Mouse (Mus musculus) MEL (cell line): ENCODE results near the gene Slc35b1. TPM values are rescaled to one million over a fixed set of nuclear protein-coding genes. Genes with fewer than 3 reads are reported as not detected.

Experiments used
- DNase-seq: peaks from one replicate; pipeline ENCODE4 v3.0.0; 2011; ENCODE audit warnings: low read depth, low spot score
- H3K27ac ChIP-seq: 2 replicates; pipeline ENCODE4 v1.5.1; 2012; ENCODE audit warnings: low read depth, mild to moderate bottlenecking, control low read depth, low read length, moderate library complexity; ENCODE audit not compliant: control insufficient read depth
- H3K27me3 ChIP-seq, 2 experiments: fragments of 150-350 bp in 1 of 2; sonication (generic) in 1 of 2; 2 replicates each; pipeline ENCODE4 v1.6.1; 2012; ENCODE audit warnings: low read length in 2 of 2, mild to moderate bottlenecking in 2 of 2, improper control_type of control experiment in 1 of 2, moderate library complexity in 1 of 2; ENCODE audit not compliant: insufficient read depth in 2 of 2, control insufficient read depth in 1 of 2
- H3K36me3 ChIP-seq, 2 experiments: 2 replicates each; pipeline ENCODE4 v1.6.1; 2012 to 2014; ENCODE audit warnings: low read length in 2 of 2, improper control_type of control experiment in 1 of 2, inconsistent platforms in 1 of 2, mild to moderate bottlenecking in 1 of 2; ENCODE audit not compliant: insufficient read depth in 2 of 2, control insufficient read depth in 1 of 2
- H3K4me1 ChIP-seq, 2 experiments: fragments of 150-350 bp in 1 of 2; sonication (generic) in 1 of 2; 2 replicates each; pipeline ENCODE4 v1.6.1; 2012; ENCODE audit warnings: low read length in 2 of 2, improper control_type of control experiment in 1 of 2, mild to moderate bottlenecking in 1 of 2; ENCODE audit not compliant: insufficient read depth in 2 of 2, control insufficient read depth in 1 of 2
- H3K4me3 ChIP-seq, 2 experiments: fragments of 150-350 bp in 1 of 2; sonication (generic) in 1 of 2; 2 replicates each; pipeline ENCODE4 v1.5.1; 2012; ENCODE audit warnings: low read depth in 2 of 2, low read length in 2 of 2, mild to moderate bottlenecking in 2 of 2, moderate library complexity in 2 of 2, control low read depth in 1 of 2, improper control_type of control experiment in 1 of 2; ENCODE audit not compliant: control insufficient read depth in 1 of 2, insufficient read depth in 1 of 2
- H3K79me2 ChIP-seq: 2 replicates; pipeline ENCODE4 v1.6.1; 2012; ENCODE audit warnings: mild to moderate bottlenecking, low read length, moderate library complexity; ENCODE audit not compliant: control insufficient read depth, poor library complexity, insufficient read depth
- H3K9ac ChIP-seq: 2 replicates; pipeline ENCODE4 v1.6.1; 2012; ENCODE audit warnings: low read depth, mild to moderate bottlenecking, control low read depth, low read length, moderate library complexity; ENCODE audit not compliant: control insufficient read depth, poor library complexity, severe bottlenecking
- H3K9me3 ChIP-seq: fragments of 150-350 bp; sonication (generic); replicated peaks from 2 replicates; pipeline ENCODE4 v1.6.1; 2012; ENCODE audit warnings: mild to moderate bottlenecking, low read length, improper control_type of control experiment, moderate library complexity; ENCODE audit not compliant: insufficient read depth
- BHLHE40 ChIP-seq: IDR thresholded peaks from 2 replicates; pipeline ENCODE4 v1.6.1; 2012; ENCODE audit warnings: low read depth, mild to moderate bottlenecking, inconsistent platforms, low read length, improper control_type of control experiment, borderline replicate concordance
- CHD1 ChIP-seq: IDR thresholded peaks from 2 replicates; pipeline ENCODE4 v1.6.1; 2012; ENCODE audit warnings: low read depth, mild to moderate bottlenecking, inconsistent platforms, low read length, improper control_type of control experiment
- CHD2 ChIP-seq: IDR thresholded peaks from 2 replicates; pipeline ENCODE4 v1.6.1; 2011; ENCODE audit warnings: low read length, improper control_type of control experiment
- CTCF ChIP-seq, 3 experiments: IDR thresholded peaks in 2 of 3; conservative IDR thresholded peaks in 1 of 3; 2 replicates each; pipeline ENCODE4 v1.5.1; 2011 to 2012; ENCODE audit warnings: low read length in 3 of 3, low read depth in 2 of 3, mild to moderate bottlenecking in 2 of 3, improper control_type of control experiment in 1 of 3, inconsistent platforms in 1 of 3, mixed read lengths in 1 of 3, moderate library complexity in 1 of 3; ENCODE audit not compliant: control insufficient read depth in 1 of 3, insufficient read depth in 1 of 3, poor library complexity in 1 of 3, severe bottlenecking in 1 of 3
- E2F4 ChIP-seq: IDR thresholded peaks from 2 replicates; pipeline ENCODE4 v1.6.1; 2011; ENCODE audit warnings: low read depth, low read length, improper control_type of control experiment, borderline replicate concordance
- ELF1 ChIP-seq: IDR thresholded peaks from 2 replicates; pipeline ENCODE4 v1.6.1; 2014; ENCODE audit warnings: low read depth, mild to moderate bottlenecking, inconsistent platforms, low read length, improper control_type of control experiment, moderate library complexity
- EP300 ChIP-seq, 2 experiments: IDR thresholded peaks; 2 replicates each; pipeline ENCODE4 v1.6.1; 2011; ENCODE audit warnings: improper control_type of control experiment in 2 of 2, low read length in 2 of 2, low read depth in 1 of 2, mild to moderate bottlenecking in 1 of 2
- ETS1 ChIP-seq: IDR thresholded peaks from 2 replicates; pipeline ENCODE4 v1.6.1; 2012; ENCODE audit warnings: low read depth, mild to moderate bottlenecking, inconsistent platforms, low read length, improper control_type of control experiment, moderate library complexity
- GABPA ChIP-seq: IDR thresholded peaks from 2 replicates; pipeline ENCODE4 v1.6.1; 2012; ENCODE audit warnings: low read depth, mild to moderate bottlenecking, inconsistent platforms, low read length, improper control_type of control experiment, moderate library complexity
- GATA1 ChIP-seq: IDR thresholded peaks from 2 replicates; pipeline ENCODE4 v1.6.1; 2011; ENCODE audit warnings: low read depth, low read length, improper control_type of control experiment
- HCFC1 ChIP-seq: IDR thresholded peaks from 2 replicates; pipeline ENCODE4 v1.6.1; 2012; ENCODE audit warnings: low read depth, mild to moderate bottlenecking, inconsistent platforms, low read length, improper control_type of control experiment, moderate library complexity
- JUND ChIP-seq: IDR thresholded peaks from 2 replicates; pipeline ENCODE4 v1.6.1; 2011; ENCODE audit warnings: low read depth, mild to moderate bottlenecking, improper control_type of control experiment, low read length
- KAT2A ChIP-seq: conservative IDR thresholded peaks from 2 replicates; pipeline ENCODE4 v1.6.1; 2012; ENCODE audit warnings: low read depth, low read length, improper control_type of control experiment, inconsistent platforms
- MAFK ChIP-seq: IDR thresholded peaks from 2 replicates; pipeline ENCODE4 v1.6.1; 2011; ENCODE audit warnings: low read depth, mild to moderate bottlenecking, low read length, improper control_type of control experiment, borderline replicate concordance
- MAX ChIP-seq: IDR thresholded peaks from 2 replicates; pipeline ENCODE4 v1.6.1; 2011; ENCODE audit warnings: low read length, improper control_type of control experiment
- MEF2A ChIP-seq: IDR thresholded peaks from 2 replicates; pipeline ENCODE4 v1.6.1; 2014; ENCODE audit warnings: low read depth, mild to moderate bottlenecking, inconsistent platforms, low read length, improper control_type of control experiment; ENCODE audit not compliant: poor library complexity, insufficient replicate concordance, severe bottlenecking; ENCODE audit errors: extremely low read depth
- MXI1 ChIP-seq: IDR thresholded peaks from 2 replicates; pipeline ENCODE4 v1.6.1; 2011; ENCODE audit warnings: mild to moderate bottlenecking, low read depth, low read length, improper control_type of control experiment
- MYB ChIP-seq: IDR thresholded peaks from 2 replicates; pipeline ENCODE4 v1.6.1; 2011; ENCODE audit warnings: mild to moderate bottlenecking, low read depth, low read length, improper control_type of control experiment
- MYC ChIP-seq: IDR thresholded peaks from 2 replicates; pipeline ENCODE4 v1.6.1; 2011; ENCODE audit warnings: low read depth, mild to moderate bottlenecking, low read length, improper control_type of control experiment, moderate library complexity
- NELFE ChIP-seq: IDR thresholded peaks from 2 replicates; pipeline ENCODE4 v1.6.1; 2011; ENCODE audit warnings: low read depth, low read length, improper control_type of control experiment
- NRF1 ChIP-seq: IDR thresholded peaks from 2 replicates; pipeline ENCODE4 v1.6.1; 2014; ENCODE audit warnings: low read depth, mild to moderate bottlenecking, inconsistent platforms, low read length, improper control_type of control experiment, moderate library complexity; ENCODE audit not compliant: poor library complexity, insufficient read depth, severe bottlenecking
- POLR2A ChIP-seq, 2 experiments: IDR thresholded peaks; 2 replicates each; pipeline ENCODE4 v1.6.1; 2011 to 2012; ENCODE audit warnings: low read length in 2 of 2, mild to moderate bottlenecking in 2 of 2, control low read depth in 1 of 2, improper control_type of control experiment in 1 of 2, low read depth in 1 of 2, moderate library complexity in 1 of 2; ENCODE audit not compliant: control insufficient read depth in 1 of 2, insufficient read depth in 1 of 2, poor library complexity in 1 of 2
- POLR2AphosphoS2 ChIP-seq: IDR thresholded peaks from 2 replicates; pipeline ENCODE4 v1.6.1; 2011; ENCODE audit warnings: low read length, improper control_type of control experiment
- POLR2AphosphoS5 ChIP-seq: IDR thresholded peaks from 2 replicates; pipeline ENCODE4 v1.6.1; 2012; ENCODE audit warnings: low read depth, borderline replicate concordance, mild to moderate bottlenecking, inconsistent platforms, low read length, moderate library complexity, mixed read lengths
- RAD21 ChIP-seq: IDR thresholded peaks from 2 replicates; pipeline ENCODE4 v1.6.1; 2011; ENCODE audit warnings: mild to moderate bottlenecking, low read depth, low read length, improper control_type of control experiment
- RCOR1 ChIP-seq: IDR thresholded peaks from 2 replicates; pipeline ENCODE4 v1.6.1; 2012; ENCODE audit warnings: low read depth, mild to moderate bottlenecking, inconsistent platforms, low read length, improper control_type of control experiment
- SIN3A ChIP-seq: IDR thresholded peaks from 2 replicates; pipeline ENCODE4 v1.6.1; 2012; ENCODE audit warnings: low read length, improper control_type of control experiment, inconsistent platforms
- SMC3 ChIP-seq: IDR thresholded peaks from 2 replicates; pipeline ENCODE4 v1.6.1; 2011; ENCODE audit warnings: low read depth, low read length, improper control_type of control experiment
- TBP ChIP-seq: IDR thresholded peaks from 2 replicates; pipeline ENCODE4 v1.8.0; 2011; ENCODE audit warnings: low read depth, low read length, improper control_type of control experiment
- TCF12 ChIP-seq: IDR thresholded peaks from 2 replicates; pipeline ENCODE4 v1.6.1; 2014; ENCODE audit warnings: low read depth, mild to moderate bottlenecking, inconsistent platforms, low read length, improper control_type of control experiment, moderate library complexity
- UBTF ChIP-seq: IDR thresholded peaks from 2 replicates; pipeline ENCODE4 v1.6.1; 2012; ENCODE audit warnings: low read depth, mild to moderate bottlenecking, inconsistent platforms, low read length, improper control_type of control experiment, moderate library complexity, borderline replicate concordance; ENCODE audit not compliant: insufficient read depth
- USF1 ChIP-seq: IDR thresholded peaks from 2 replicates; pipeline ENCODE4 v1.6.1; 2014; ENCODE audit warnings: low read depth, mild to moderate bottlenecking, inconsistent platforms, low read length, improper control_type of control experiment, moderate library complexity
- USF2 ChIP-seq, 2 experiments: IDR thresholded peaks; 2 replicates each; pipeline ENCODE4 v1.6.1; 2011 to 2012; ENCODE audit warnings: improper control_type of control experiment in 2 of 2, low read length in 2 of 2, borderline replicate concordance in 1 of 2, inconsistent platforms in 1 of 2, low read depth in 1 of 2, mild to moderate bottlenecking in 1 of 2; ENCODE audit not compliant: insufficient read depth in 1 of 2
- ZC3H11A ChIP-seq: IDR thresholded peaks from 2 replicates; pipeline ENCODE4 v1.6.1; 2012; ENCODE audit warnings: low read depth, mild to moderate bottlenecking, inconsistent platforms, low read length, improper control_type of control experiment
- ZKSCAN1 ChIP-seq: IDR thresholded peaks from 2 replicates; pipeline ENCODE4 v1.6.1; 2012; ENCODE audit warnings: low read depth, mild to moderate bottlenecking, inconsistent platforms, low read length, improper control_type of control experiment, moderate library complexity
- ZMIZ1 ChIP-seq: IDR thresholded peaks from 2 replicates; pipeline ENCODE4 v1.6.1; 2012; ENCODE audit warnings: low read depth, mild to moderate bottlenecking, inconsistent platforms, low read length, improper control_type of control experiment, moderate library complexity
- ZNF384 ChIP-seq: IDR thresholded peaks from 2 replicates; pipeline ENCODE4 v1.6.1; 2012; ENCODE audit warnings: low read depth, mild to moderate bottlenecking, inconsistent platforms, low read length, improper control_type of control experiment
- polyA plus RNA-seq, 2 experiments: library from polyadenylated mRNA; stranded (reverse) in 1 of 2; unstranded in 1 of 2; fragments of >175 nt in 1 of 2; fragments of >200 nt in 1 of 2; gene quantifications; 2 replicates each; pipeline versions ENCODE4 v1.2.1 to v1.2.4; 2012; ENCODE audit warnings: low replicate concordance in 2 of 2, low read depth in 1 of 2; ENCODE audit not compliant: insufficient read length in 2 of 2, insufficient read depth in 1 of 2, missing spikeins in 1 of 2
- total RNA-seq: library from RNA; depleted of rRNA; stranded (reverse); fragments of 300-350 nt; gene quantifications from 2 replicates; pipeline ENCODE4 v1.2.3, GENCODE M21; 2012

Slc35b1 gene
- total and polyA plus RNA-seq, 3 experiments = 59.1 to 82.4 TPM; not detected in 1

GRCm38 (mm10) chr11:95411453-95412013, 27.0 kb downstream of the Slc35b1 start:
- Histone ChIP-seq H3K4me3 (no peak overlapping the region), H3K9me3 (no peaks in the 10 kb centered on the region), H3K9ac (no peak overlapping the region), H3K79me2 (peaks cover 15% of the 10 kb centered on the region), H3K27ac (no peak overlapping the region), H3K27me3 (no peaks in the 10 kb centered on the region), H3K4me1 (peaks cover 13 to 15% of the 10 kb centered on the region in 2 experiments), H3K36me3 (peaks cover 0 to 18% of the 10 kb centered on the region in 2 experiments; a peak in 2 of 4 replicates)
- peak; percentile 63 for DNase-seq
- TF ChIP-seq RAD21 (no peak), SIN3A (0 out of 2 replicates have a peak, but pooled peaks have one; percentile 34), SMC3 (no peak), CHD2 (no peak), ZNF384 (no peak), ZC3H11A (no peak), MAFK (no peak), MYB (no peak), EP300 (IDR thresholded peaks at IDR 0.05; ENCODE audit: low read depth in 1 of 2, low read length in 2 of 2) (peak; percentile 39 to 77; a peak in 3 of 4 replicates), E2F4 (no peak), GATA1 (peak; percentile 63), ELF1 (no peak), BHLHE40 (no peak), MAX (no peak; the same call in 1 of the 2 replicates), RCOR1 (peak; percentile 98), NELFE (no peak), ZKSCAN1 (no peak), ZMIZ1 (no peak), CHD1 (no peak), GABPA (no peak), MXI1 (0 out of 2 replicates have a peak, but pooled peaks have one; percentile 33), POLR2AphosphoS5 (no peak), UBTF (no peak), POLR2AphosphoS2 (no peak), NRF1 (no peak), CTCF (IDR thresholded peaks at IDR 0.05 in 2 of 3, conservative IDR thresholded peaks at IDR 0.05 in 1 of 3; ENCODE audit: control insufficient read depth in 1 of 3, insufficient read depth in 1 of 3, low read depth in 2 of 3, low read length in 3 of 3, poor library complexity in 1 of 3, severe bottlenecking in 1 of 3) (no peak), ETS1 (no peak), TCF12 (0 out of 2 replicates have a peak, but pooled peaks have one; percentile 14), MYC (peak; percentile 45; the same call in 1 of the 2 replicates), USF2 (IDR thresholded peaks at IDR 0.05; ENCODE audit: borderline replicate concordance in 1 of 2, insufficient read depth in 1 of 2, low read depth in 1 of 2, low read length in 2 of 2) (no peak), TBP (no peak), POLR2A (IDR thresholded peaks at IDR 0.05; ENCODE audit: control insufficient read depth in 1 of 2, insufficient read depth in 1 of 2, low read depth in 1 of 2, low read length in 2 of 2, poor library complexity in 1 of 2) (no peak), KAT2A (no peak), HCFC1 (no peak), USF1 (no peak), JUND (no peak), MEF2A (no peak)
